Comparison of ENCODE assay signal across 9 mouse cellular contexts in genomic region chr7:97429705-97430104, GRCm38 (mm10). TPM values are rescaled to one million over a fixed set of nuclear protein-coding genes. Genes with fewer than 3 reads are reported as not detected.
DNase-seq lines count a peak whose midpoint lies in the region; ATAC-seq and TF ChIP-seq lines count a peak whose summit lies in the region.
"Had no signal": no experiment of that assay in that cellular context is flagged by ENCODE, and none has a peak within 500 bp of the region (broad histone marks: within the 10 kb centered on the region; RNA-seq: fewer than 3 reads in every experiment).

No protein-coding gene starts in this region.

- peak; percentile 52 for DNase-seq in lung, postnatal 0 days (ENCODE audit: low spot score)
- DNase-seq in lung, adult 18-20 months = no peak
- DNase-seq in embryo, embryonic 11.5 days (ENCODE audit: low read depth, low spot score) = peak; percentile 23
- peak; percentile 36 for DNase-seq in mesoderm, embryonic 11.5 days (ENCODE audit: low read depth, low spot score)
- no peak for DNase-seq in urinary bladder, postnatal 36 days (ENCODE audit: low spot score in 2 of 2)
- no peak for DNase-seq in frontal cortex, postnatal 25 days (ENCODE audit: low spot score in 2 of 2)
- DNase-seq in adrenal gland, adult 18-20 months (ENCODE audit: low spot score in 2 of 2) = no peak

- TF ChIP-seq CTCF in lung, postnatal 0 days (IDR thresholded peaks at IDR 0.05) = no peak

- H3K27ac ChIP-seq in lung, postnatal 0 days (ENCODE audit: low read length) = no peak overlapping the region
- peak overlapping the region; percentile 36 for H3K27ac ChIP-seq in intestine, embryonic 15.5 days
- H3K27ac ChIP-seq: liver, embryonic 14.5 days had no signal

- peaks cover 3% of the 10 kb centered on the region; the same call in 1 of the 2 replicates for H3K4me1 ChIP-seq in lung, postnatal 0 days (ENCODE audit: insufficient read depth, low read depth, low read length)
- peaks cover 11% of the 10 kb centered on the region for H3K4me1 ChIP-seq in intestine, embryonic 15.5 days (replicated peaks)

- 0 out of 2 replicates have a peak overlapping the region, but pooled peaks have one; percentile 5 for H3K9ac ChIP-seq in lung, postnatal 0 days (replicated peaks; ENCODE audit: low read depth)
- H3K9ac ChIP-seq in intestine, embryonic 15.5 days = no peak overlapping the region
- H3K9ac ChIP-seq: liver, embryonic 14.5 days had no signal

- no peak overlapping the region for H3K4me2 ChIP-seq in lung, postnatal 0 days (replicated peaks; ENCODE audit: low read depth, low read length)
- H3K4me2 ChIP-seq in intestine, embryonic 15.5 days (replicated peaks) = 0 out of 2 replicates have a peak overlapping the region, but pooled peaks have one; percentile 14

- WGBS in lung, postnatal 0 days = 6% methylated on average over 5 of the region's 5 CpGs
- 2% methylated on average over 5 of the region's 5 CpGs for WGBS in intestine, embryonic 15.5 days

- no peaks in the 10 kb centered on the region for H3K9me3 ChIP-seq in lung, postnatal 0 days (ENCODE audit: low read length)
- H3K9me3 ChIP-seq in intestine, embryonic 15.5 days = no peaks in the 10 kb centered on the region

- no peaks in the 10 kb centered on the region for H3K27me3 ChIP-seq in lung, postnatal 0 days (replicated peaks; ENCODE audit: insufficient read depth, low read length)
- no peaks in the 10 kb centered on the region for H3K27me3 ChIP-seq in intestine, embryonic 15.5 days (replicated peaks)

- no peak overlapping the region for H3K4me3 ChIP-seq in lung, postnatal 0 days (ENCODE audit: low read depth, low read length)
- no peak overlapping the region for H3K4me3 ChIP-seq in intestine, embryonic 15.5 days (replicated peaks)

- no peaks in the 10 kb centered on the region for H3K36me3 ChIP-seq in lung, postnatal 0 days (ENCODE audit: insufficient read depth, low read length)
- no peaks in the 10 kb centered on the region for H3K36me3 ChIP-seq in intestine, embryonic 15.5 days

- TF ChIP-seq EP300 in lung, postnatal 0 days (IDR thresholded peaks at IDR 0.05) = no peak

- ATAC-seq in lung, postnatal 0 days = peak; percentile 25; the same call in 1 of the 2 replicates
- peak; percentile 78 for ATAC-seq in intestine, embryonic 15.5 days

RNA-seq across cellular contexts. Expression of gene Thrsp, which starts 12.2 kb away (rescaled TPM):
- polyA plus RNA-seq in lung, postnatal 0 days (2015; fragmentation: Nextera tagmentation; extraction: Ambion mirVana) = 2.4 and 2.5 TPM in 2 replicates
- polyA plus RNA-seq in intestine, embryonic 15.5 days (2015; fragmentation: Nextera tagmentation; extraction: Ambion mirVana) = 0.54 and 0.77 TPM in 2 replicates
- total RNA-seq in adrenal gland, adult 18-20 months (2021) = 1,000 to 10,000 TPM in 1 of 2 experiments, 100 to 1,000 TPM in 1; 976 to 2,135 TPM

RNA-seq across cellular contexts. Expression of gene Kctd14, which starts 21.4 kb away (rescaled TPM):
- 4.8 and 6.7 TPM in 2 replicates for polyA plus RNA-seq in lung, postnatal 0 days (2015; fragmentation: Nextera tagmentation; extraction: Ambion mirVana)
- polyA plus RNA-seq in intestine, embryonic 15.5 days (2015; fragmentation: Nextera tagmentation; extraction: Ambion mirVana) = 4.5 and 9.0 TPM in 2 replicates
- total RNA-seq in adrenal gland, adult 18-20 months (2021) = 1 to 10 TPM; 1.5 to 2.0 TPM

RNA-seq across cellular contexts. Expression of gene Ndufc2, which starts 29.9 kb away (rescaled TPM):
- 461 and 535 TPM in 2 replicates for polyA plus RNA-seq in lung, postnatal 0 days (2015; fragmentation: Nextera tagmentation; extraction: Ambion mirVana)
- polyA plus RNA-seq in intestine, embryonic 15.5 days (2015; fragmentation: Nextera tagmentation; extraction: Ambion mirVana) = 372 and 444 TPM in 2 replicates
- total RNA-seq in adrenal gland, adult 18-20 months (2021) = 100 to 1,000 TPM; 276 to 365 TPM

RNA-seq across cellular contexts. Expression of gene Ints4, which starts 51.1 kb away (rescaled TPM):
- polyA plus RNA-seq in lung, postnatal 0 days (2015; fragmentation: Nextera tagmentation; extraction: Ambion mirVana) = 19.8 and 21.2 TPM in 2 replicates
- 41.1 and 42.1 TPM in 2 replicates for polyA plus RNA-seq in intestine, embryonic 15.5 days (2015; fragmentation: Nextera tagmentation; extraction: Ambion mirVana)
- total RNA-seq in adrenal gland, adult 18-20 months (2021) = 10 to 100 TPM; 52.0 to 56.0 TPM

RNA-seq across cellular contexts. Expression of gene Alg8, which starts 58.3 kb away (rescaled TPM):
- 11.0 TPM in 2 replicates for polyA plus RNA-seq in lung, postnatal 0 days (2015; fragmentation: Nextera tagmentation; extraction: Ambion mirVana)
- 53.7 and 55.4 TPM in 2 replicates for polyA plus RNA-seq in intestine, embryonic 15.5 days (2015; fragmentation: Nextera tagmentation; extraction: Ambion mirVana)
- total RNA-seq in adrenal gland, adult 18-20 months (2021) = 10 to 100 TPM; 14.0 to 15.2 TPM

Comparison
In these comparisons a context has a peak if more than half of its experiments do, and no peak if none do; other contexts are left out.
1. DNase-seq: peak in lung, postnatal 0 days (single experiment), embryo, embryonic 11.5 days (single experiment) and mesoderm, embryonic 11.5 days (single experiment); none in lung, adult 18-20 months (0 of 2), urinary bladder, postnatal 36 days (0 of 2), frontal cortex, postnatal 25 days (0 of 2) and adrenal gland, adult 18-20 months (0 of 2).